ENCODE assay signal across 8 mouse cellular contexts in the genomic region with DNA sequence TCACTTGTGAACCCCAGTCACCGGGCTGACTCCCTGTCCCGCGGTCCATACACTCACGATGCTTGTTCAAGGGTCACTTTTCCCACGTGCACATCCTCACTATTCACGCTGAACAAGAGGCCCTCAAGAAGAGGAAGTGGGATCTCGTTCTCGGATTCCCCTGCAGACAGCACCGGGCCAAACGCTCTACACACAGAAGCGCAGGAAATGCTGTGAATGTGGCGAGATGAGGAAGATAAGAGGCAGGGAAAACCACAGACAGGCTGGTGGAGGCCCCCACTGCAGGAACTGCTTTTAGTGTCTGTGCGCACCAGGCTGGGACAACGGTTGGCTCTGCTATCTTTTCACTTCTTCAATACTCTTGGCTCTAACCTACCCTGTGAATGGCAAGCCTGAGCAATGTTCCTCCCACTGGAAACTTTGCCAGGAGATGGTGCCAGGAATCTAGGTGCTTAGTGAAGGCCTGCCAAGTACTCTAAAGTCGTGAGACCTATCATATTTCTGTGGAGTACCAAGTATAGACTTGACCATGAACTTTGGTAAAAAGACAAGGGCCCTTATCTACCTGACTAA. TPM values are rescaled to one million over a fixed set of nuclear protein-coding genes. Genes with fewer than 3 reads are reported as not detected.
DNase-seq lines count a peak whose midpoint lies in the region; ATAC-seq and TF ChIP-seq lines count a peak whose summit lies in the region.

No protein-coding gene starts in this region.

- 68% methylated on average over 15 of the region's 15 CpGs for WGBS in forebrain, embryonic 16.5 days
- WGBS in forebrain, embryonic 12.5 days: 85% methylated on average over 15 of the region's 15 CpGs
- WGBS in lung, postnatal 0 days: 16% methylated on average over 15 of the region's 15 CpGs

- peaks cover 8% of the 10 kb centered on the region for H3K4me1 ChIP-seq in forebrain, embryonic 16.5 days (replicated peaks; ENCODE audit: control insufficient read depth, insufficient read depth, low read length)
- H3K4me1 ChIP-seq in forebrain, embryonic 12.5 days: peaks cover 22% of the 10 kb centered on the region
- H3K4me1 ChIP-seq in lung, postnatal 0 days (ENCODE audit: insufficient read depth, low read depth, low read length): no peaks in the 10 kb centered on the region

- H3K27me3 ChIP-seq in forebrain, embryonic 16.5 days (replicated peaks; ENCODE audit: control insufficient read depth, insufficient read depth, low read length): peaks cover 20% of the 10 kb centered on the region
- H3K27me3 ChIP-seq in forebrain, embryonic 12.5 days: peaks cover 70% of the 10 kb centered on the region
- peaks cover 24% of the 10 kb centered on the region; the same call in 1 of the 2 replicates for H3K27me3 ChIP-seq in lung, postnatal 0 days (replicated peaks; ENCODE audit: insufficient read depth, low read length)

- H3K4me3 ChIP-seq in forebrain, embryonic 16.5 days (replicated peaks; ENCODE audit: low read length): no peak overlapping the region
- H3K4me3 ChIP-seq in forebrain, embryonic 12.5 days (replicated peaks): no peak overlapping the region
- no peak overlapping the region for H3K4me3 ChIP-seq in lung, postnatal 0 days (ENCODE audit: low read depth, low read length)

- peak; percentile 36; the same call in 1 of the 2 replicates for ATAC-seq in forebrain, embryonic 16.5 days
- ATAC-seq in forebrain, embryonic 12.5 days (ENCODE audit: low FRiP score): no peak
- ATAC-seq in lung, postnatal 0 days: peak; percentile 57

- 0 out of 2 replicates have a peak, but pooled peaks have one; percentile 13 for TF ChIP-seq EP300 in lung, postnatal 0 days (IDR thresholded peaks at IDR 0.05)

- H3K9ac ChIP-seq in forebrain, embryonic 16.5 days (replicated peaks; ENCODE audit: low read depth, low read length): no peak overlapping the region
- no peak overlapping the region for H3K9ac ChIP-seq in forebrain, embryonic 12.5 days
- no peak overlapping the region for H3K9ac ChIP-seq in lung, postnatal 0 days (replicated peaks; ENCODE audit: low read depth)

- no peak overlapping the region for H3K4me2 ChIP-seq in forebrain, embryonic 16.5 days (ENCODE audit: low read length)
- no peak overlapping the region for H3K4me2 ChIP-seq in forebrain, embryonic 12.5 days
- no peak overlapping the region for H3K4me2 ChIP-seq in lung, postnatal 0 days (replicated peaks; ENCODE audit: low read depth, low read length)

- H3K36me3 ChIP-seq in forebrain, embryonic 16.5 days (ENCODE audit: control insufficient read depth, insufficient read depth): no peaks in the 10 kb centered on the region
- no peaks in the 10 kb centered on the region for H3K36me3 ChIP-seq in forebrain, embryonic 12.5 days (replicated peaks)
- H3K36me3 ChIP-seq in lung, postnatal 0 days (ENCODE audit: insufficient read depth, low read length): no peaks in the 10 kb centered on the region

- H3K27ac ChIP-seq in forebrain, embryonic 16.5 days (ENCODE audit: low read length): no peak overlapping the region
- no peak overlapping the region for H3K27ac ChIP-seq in forebrain, embryonic 12.5 days
- no peak overlapping the region for H3K27ac ChIP-seq in lung, postnatal 0 days (ENCODE audit: low read length)

- TF ChIP-seq CTCF in lung, postnatal 0 days (IDR thresholded peaks at IDR 0.05): no peak

- peak; percentile 31 to 42 for DNase-seq in CD8-positive naive resting alpha-beta T cell, adult 2 months (ENCODE audit: low read depth in 2 of 2, low spot score in 2 of 2)
- peak; percentile 61 for DNase-seq in heart, postnatal 4 days
- DNase-seq in lung, postnatal 0 days (ENCODE audit: low spot score): peak; percentile 62
- DNase-seq in c-Kit-positive CD71-positive TER-119-positive erythroid progenitor cells, embryonic 14.5 days (ENCODE audit: low spot score): no peak
- DNase-seq in left cerebral cortex, adult 9 months (ENCODE audit: low spot score in 2 of 2): no peak
- DNase-seq in frontal cortex, postnatal 36 days (ENCODE audit: low spot score in 2 of 2): no peak

- no peaks in the 10 kb centered on the region for H3K9me3 ChIP-seq in forebrain, embryonic 16.5 days (ENCODE audit: control insufficient read depth, low read length)
- H3K9me3 ChIP-seq in forebrain, embryonic 12.5 days: no peaks in the 10 kb centered on the region
- no peaks in the 10 kb centered on the region for H3K9me3 ChIP-seq in lung, postnatal 0 days (ENCODE audit: low read length)

RNA-seq across cellular contexts. Expression of a gene that starts 18.7 kb away (rescaled TPM):
- 121 and 129 TPM in 2 replicates for polyA plus RNA-seq in forebrain, embryonic 16.5 days (2015; fragmentation: Nextera tagmentation; extraction: Ambion mirVana)
- polyA plus RNA-seq in forebrain, embryonic 12.5 days (2016; fragmentation: Nextera tagmentation; extraction: Ambion mirVana): 116 and 118 TPM in 2 replicates
- total RNA-seq in heart, postnatal 4 days (2021): 10 to 100 TPM; 45.8 to 46.7 TPM
- polyA plus RNA-seq in lung, postnatal 0 days (2015; fragmentation: Nextera tagmentation; extraction: Ambion mirVana): 47.9 and 50.7 TPM in 2 replicates

Comparison
In these comparisons a context has a peak if more than half of its experiments do, and no peak if none do; other contexts are left out.
1. DNase-seq: peak in CD8-positive naive resting alpha-beta T cell, adult 2 months (2 of 2), heart, postnatal 4 days (single experiment) and lung, postnatal 0 days (single experiment); none in c-Kit-positive CD71-positive TER-119-positive erythroid progenitor cells, embryonic 14.5 days (single experiment), left cerebral cortex, adult 9 months (0 of 2) and frontal cortex, postnatal 36 days (0 of 2).